Mouse (Mus musculus) right cerebral cortex, postnatal 14 days (tissue): ENCODE measurements around the gene Ctdspl.

Source experiments
- DNase-seq: peaks from one replicate; pipeline ENCODE4 v3.0.0; 2022

Ctdspl gene

GRCm38 (mm10) chr9:118950751-118951150 is 24.5 kb downstream of the Ctdspl start:
- DNase-seq = no peak

GRCm38 (mm10) chr9:118951381-118951780 is 25.1 kb downstream of the Ctdspl start:
- DNase-seq = no peak

GRCm38 (mm10) chr9:118952180-118952579 is 25.9 kb downstream of the Ctdspl start:
- no peak for DNase-seq

- no peak for DNase-seq
Measured at GRCm38 (mm10) chr9:118953465-118954194, 27.4 kb downstream of the Ctdspl start.

DNA sequence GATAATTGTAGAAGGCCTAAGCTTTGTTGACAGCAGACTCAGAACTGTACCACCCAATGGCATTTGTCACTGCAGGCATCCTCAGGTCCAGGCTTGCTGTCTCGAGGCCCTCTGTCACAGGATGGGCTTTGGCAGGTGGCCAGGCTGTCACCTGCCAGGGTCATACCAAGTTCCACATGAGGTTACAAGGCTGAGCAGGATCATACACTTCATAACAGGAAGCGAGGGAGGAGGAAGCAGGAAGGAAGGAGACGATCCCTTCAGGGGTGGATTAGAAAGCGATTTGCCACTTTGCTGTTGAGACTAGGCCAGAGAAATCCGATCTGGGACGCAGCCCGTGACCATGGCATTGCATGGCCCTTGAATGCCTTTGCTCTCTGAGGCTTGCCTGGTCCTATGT is 32.5 kb downstream of the Ctdspl start:
- DNase-seq = no peak

DNA sequence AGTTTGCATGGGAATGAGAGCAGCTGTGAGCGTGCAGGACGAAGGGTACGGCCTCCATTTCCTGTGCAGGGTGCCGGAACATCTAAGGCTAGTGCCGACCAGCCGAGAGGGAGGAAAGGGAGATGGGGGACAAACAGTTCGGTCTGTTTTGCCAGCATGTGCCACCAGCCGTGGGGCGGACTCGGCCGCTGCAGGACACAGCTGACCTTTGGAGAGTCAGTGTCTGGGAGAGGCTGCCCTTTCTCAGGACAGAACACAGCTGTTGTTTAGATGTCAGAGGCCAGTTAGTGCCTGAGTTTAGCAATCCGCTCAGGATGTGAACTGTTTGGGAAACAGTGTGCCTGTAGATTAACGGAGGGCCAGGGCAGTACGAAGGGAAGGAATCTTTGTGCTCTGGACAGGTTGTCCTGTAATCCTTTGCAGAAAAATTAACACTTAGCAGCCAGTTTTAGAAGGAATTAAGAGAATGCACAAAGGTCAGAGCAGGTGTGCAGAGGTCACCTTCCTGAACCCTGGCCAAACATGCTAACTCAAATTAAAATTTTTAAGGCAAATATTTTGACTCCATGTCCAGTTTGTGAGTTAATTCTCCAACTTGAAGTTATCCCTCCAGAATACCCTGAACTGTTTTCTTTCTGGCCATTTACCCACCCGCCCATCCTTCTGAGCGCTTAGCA is 34.3 kb downstream of the Ctdspl start:
- no peak for DNase-seq

GRCm38 (mm10) chr9:118963149-118963548 is 36.9 kb downstream of the Ctdspl start:
- DNase-seq = no peak

DNA sequence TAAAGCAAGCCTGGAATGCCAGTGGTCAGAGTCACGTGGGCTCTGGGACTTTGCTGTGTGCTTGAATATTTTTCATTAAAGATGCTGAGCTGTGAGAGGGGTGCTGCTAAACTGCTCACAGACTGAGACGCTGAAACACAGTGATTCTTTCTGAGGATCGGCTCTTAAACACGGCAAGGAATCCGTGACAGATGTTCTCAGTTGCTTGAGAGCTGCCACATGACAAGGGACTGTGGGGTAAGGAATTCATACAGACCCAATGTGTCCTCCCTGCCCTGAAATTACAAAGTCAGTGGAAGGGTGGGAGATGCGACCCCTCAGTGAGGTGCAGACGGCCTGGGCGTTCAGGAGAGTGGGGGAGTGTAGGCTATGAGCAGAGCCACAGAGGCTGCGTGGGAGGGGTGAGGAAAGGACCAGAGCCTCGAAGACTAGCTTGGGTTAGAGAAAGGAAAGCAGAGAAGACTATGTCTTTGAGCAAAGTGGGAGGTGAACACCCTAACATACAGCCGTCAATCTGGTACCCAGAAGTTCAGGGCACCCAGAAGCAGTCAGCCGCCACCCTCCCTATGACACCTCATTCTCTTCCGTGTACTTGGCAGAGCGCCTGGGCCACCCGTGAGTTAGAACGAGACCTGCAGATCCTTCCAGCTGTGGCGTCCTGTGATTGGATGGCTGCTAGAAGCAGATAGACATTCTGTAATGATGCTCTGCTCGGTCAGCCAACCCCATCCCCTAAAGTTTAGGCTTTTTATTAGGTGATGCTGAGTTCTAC is 38.2 kb downstream of the Ctdspl start:
- DNase-seq = no peak

- DNase-seq = no peak
Measured at GRCm38 (mm10) chr9:118969810-118970209, 43.6 kb downstream of the Ctdspl start.

- no peak for DNase-seq
Measured at GRCm38 (mm10) chr9:118973028-118973427, 46.8 kb downstream of the Ctdspl start.

DNA sequence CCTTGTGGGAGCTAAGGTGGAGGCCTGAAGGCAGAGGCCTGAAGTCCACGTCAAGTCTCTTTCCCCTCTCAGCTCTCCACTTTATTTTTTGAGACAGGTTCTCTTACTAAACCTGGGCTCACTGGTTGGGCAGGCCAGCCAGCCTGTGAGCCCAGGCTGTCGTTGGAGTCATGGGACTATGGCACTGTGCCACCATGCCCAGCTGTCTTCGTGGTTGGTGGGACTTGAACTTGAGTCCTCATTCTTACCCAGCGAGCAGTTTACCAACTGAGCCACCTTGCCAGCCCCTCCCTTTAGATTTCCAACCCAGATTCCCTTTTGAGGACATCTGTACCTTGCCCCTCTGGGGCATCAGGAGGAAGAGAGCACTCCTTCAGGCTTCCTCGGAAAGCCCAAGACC is 47.3 kb downstream of the Ctdspl start:
- DNase-seq = no peak

GRCm38 (mm10) chr9:118974148-118974547 is 47.9 kb downstream of the Ctdspl start:
- no peak for DNase-seq

- no peak for DNase-seq
Measured at GRCm38 (mm10) chr9:118975211-118975671, 49.0 kb downstream of the Ctdspl start.

DNA sequence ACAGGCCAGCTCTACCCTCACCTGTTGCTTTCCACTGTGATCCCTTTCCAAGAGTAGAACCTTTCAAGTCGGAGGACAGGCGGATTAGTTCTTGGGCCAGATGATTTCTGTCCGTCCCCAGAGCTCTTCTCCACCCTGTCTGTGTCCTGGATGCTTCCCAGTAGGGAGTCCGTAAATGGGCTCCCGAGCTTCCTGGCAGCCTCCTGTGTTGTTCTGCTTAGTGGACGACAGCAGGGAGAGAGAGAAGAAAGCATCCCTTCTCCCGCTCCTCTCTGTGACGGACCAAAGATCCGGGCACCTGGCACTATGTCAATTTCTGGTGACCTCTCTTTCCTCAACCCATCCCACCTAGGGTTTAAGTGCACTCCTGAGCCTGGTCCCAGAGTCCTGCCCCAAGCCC is 49.5 kb downstream of the Ctdspl start:
- DNase-seq = no peak

GRCm38 (mm10) chr9:118976561-118976960 is 50.3 kb downstream of the Ctdspl start:
- DNase-seq = no peak

GRCm38 (mm10) chr9:118977425-118977824 is 51.2 kb downstream of the Ctdspl start:
- DNase-seq = no peak

GRCm38 (mm10) chr9:118980411-118980823 is 54.2 kb downstream of the Ctdspl start:
- DNase-seq = peak; percentile 48

DNA sequence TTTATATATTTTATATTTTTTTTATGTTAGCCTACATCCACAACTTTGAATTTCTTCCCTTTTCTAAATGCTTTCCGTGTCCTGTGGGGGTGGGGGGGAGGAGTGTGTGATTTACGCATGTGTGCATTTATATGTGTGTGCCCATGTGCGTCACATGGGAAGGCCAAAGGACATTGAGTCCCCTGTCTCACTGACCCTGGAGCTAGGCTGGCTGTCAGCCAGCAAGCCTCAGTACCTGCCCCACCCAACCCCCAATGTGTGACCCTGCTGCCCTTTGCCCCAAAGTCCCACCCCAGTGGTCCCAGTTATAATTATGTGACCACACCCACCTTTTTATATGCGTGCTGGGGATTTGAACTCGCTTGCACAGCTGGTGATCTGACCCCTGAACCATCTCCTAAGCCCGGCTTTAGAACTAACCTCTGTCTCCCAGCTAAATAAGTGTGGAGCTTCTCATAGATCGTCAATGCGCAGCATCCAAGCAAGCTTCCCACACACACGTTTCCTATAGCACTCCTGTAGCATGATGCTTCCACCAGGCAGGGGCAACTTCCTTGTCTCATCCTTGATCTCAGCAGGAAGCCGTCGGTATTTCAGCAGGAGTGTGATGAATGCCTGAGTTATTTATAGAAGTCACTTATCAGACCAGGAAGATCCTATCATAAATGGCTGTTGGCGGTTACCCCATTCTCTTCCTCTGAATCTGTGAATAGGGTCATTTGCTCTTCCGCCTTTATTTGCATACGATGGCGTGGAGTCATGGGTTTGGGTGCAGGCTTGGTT is 58.6 kb downstream of the Ctdspl start:
- DNase-seq = no peak

DNA sequence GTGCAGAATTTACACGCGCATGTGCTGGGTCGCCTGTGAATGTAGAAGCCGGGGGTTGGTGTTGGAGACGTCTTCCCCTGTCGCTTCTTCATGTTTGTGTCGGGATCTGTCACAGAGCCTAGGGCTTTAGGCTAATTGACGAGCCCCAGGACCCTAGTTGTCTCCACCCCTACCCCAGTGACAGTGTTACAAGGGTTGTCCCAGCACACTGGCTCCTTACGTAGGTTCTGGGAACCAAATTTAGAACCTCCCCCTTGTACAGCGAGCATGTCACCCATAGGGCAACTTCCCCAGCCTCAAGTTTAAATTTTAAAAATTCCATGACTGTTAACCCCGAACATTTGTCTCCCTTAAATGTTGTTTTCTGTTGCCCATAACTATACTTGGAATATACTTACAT is 60.0 kb downstream of the Ctdspl start:
- DNase-seq = no peak

DNA sequence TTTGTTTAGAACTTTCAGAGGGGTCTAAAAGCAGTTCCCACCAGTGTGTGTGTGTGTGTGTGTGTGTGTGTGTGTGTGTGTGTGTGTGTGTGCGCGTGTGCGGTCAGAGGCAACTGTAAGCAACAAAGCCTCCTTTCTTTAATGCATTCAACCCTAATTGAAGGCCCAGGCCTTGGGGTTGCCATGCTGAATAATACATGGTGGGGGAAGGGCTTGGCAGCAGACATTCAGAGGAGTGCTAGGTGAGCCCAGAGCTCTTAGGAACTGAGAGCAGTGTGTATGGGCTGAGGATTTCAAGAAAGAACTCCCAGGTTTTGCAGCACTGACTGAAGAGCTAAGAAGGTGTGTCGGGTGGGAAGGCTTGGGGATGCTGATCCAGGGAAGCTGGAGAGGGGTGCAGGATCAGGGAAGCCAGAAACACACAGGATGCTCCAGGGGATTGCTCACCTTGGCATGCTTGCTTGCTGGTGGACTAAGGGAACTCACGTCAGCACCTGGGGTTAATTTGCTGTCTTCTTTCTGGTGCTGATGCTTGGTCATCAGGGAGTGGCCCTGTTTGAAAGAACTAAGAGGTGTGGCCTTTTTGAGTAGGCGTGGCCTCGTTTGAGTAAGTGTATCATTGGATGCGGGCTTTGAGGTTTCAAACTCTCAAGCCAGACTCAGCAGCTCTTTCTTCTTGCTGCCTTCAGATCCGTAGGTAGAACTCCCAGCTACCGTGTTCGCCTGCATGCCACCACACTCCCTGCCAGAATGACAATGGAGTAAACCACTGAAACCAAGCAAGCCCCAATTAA is 62.7 kb downstream of the Ctdspl start:
- DNase-seq = no peak

- no peak for DNase-seq
Measured at GRCm38 (mm10) chr9:118990490-118990889, 64.2 kb downstream of the Ctdspl start.
